Mouse (Mus musculus) kidney, adult 2 months (tissue): ENCODE data around the gene Atf6. TPM values are rescaled to one million over a fixed set of nuclear protein-coding genes. Genes with fewer than 3 reads are reported as not detected.

Experiments
- DNase-seq: peaks from one replicate; pipeline ENCODE4 v3.0.0; 2021
- H3K27ac ChIP-seq: fragments of 200-500 bp; 2 replicates; pipeline ENCODE4 v1.5.1; 2012; ENCODE audit warnings: low read depth, low read length, control low read depth, inconsistent platforms; ENCODE audit not compliant: insufficient read depth
- H3K27me3 ChIP-seq: fragments of 200-500 bp; replicated peaks from 2 replicates; pipeline ENCODE4 v1.6.1; 2012; ENCODE audit warnings: mild to moderate bottlenecking, moderate library complexity, low read length, inconsistent platforms; ENCODE audit not compliant: control insufficient read depth, insufficient read depth
- H3K36me3 ChIP-seq: fragments of 200-500 bp; 2 replicates; pipeline ENCODE4 v1.6.1; 2012; ENCODE audit warnings: mild to moderate bottlenecking, moderate library complexity, low read length, inconsistent platforms; ENCODE audit not compliant: control insufficient read depth, insufficient read depth
- H3K4me1 ChIP-seq: fragments of 200-500 bp; 2 replicates; pipeline ENCODE4 v1.6.1; 2011; ENCODE audit warnings: low read length; ENCODE audit not compliant: control insufficient read depth, insufficient read depth
- H3K4me3 ChIP-seq: fragments of 200-500 bp; 2 replicates; pipeline ENCODE4 v1.5.1; 2011; ENCODE audit warnings: mild to moderate bottlenecking, low read depth, low read length, control low read depth; ENCODE audit not compliant: insufficient read depth
- CTCF ChIP-seq: fragments of 200-500 bp; conservative IDR thresholded peaks from 2 replicates; pipeline ENCODE4 v1.5.1; 2011; ENCODE audit warnings: low read depth, mild to moderate bottlenecking, control low read depth, low read length, moderate library complexity, mixed read lengths; ENCODE audit not compliant: insufficient read depth, insufficient read length
- POLR2A ChIP-seq: fragments of 200-500 bp; IDR thresholded peaks from one replicate; pipeline ENCODE4 v1.6.1; 2011; ENCODE audit warnings: low read depth, low read length, control low read depth
- WGBS: fragments of 180-500 bp; shearing (Covaris S2); methylation state at CpG from one replicate; pipeline ENCODE4 v1.1.7; 2018; 5-methylcytosine and 5-hydroxymethylcytosine counted together
- polyA plus RNA-seq: library from polyadenylated mRNA; depleted of rRNA; stranded (reverse); fragments of >200 nt; gene quantifications from 2 replicates; pipeline ENCODE4 v1.2.3, GENCODE M21; 2012

Atf6 gene
- polyA plus RNA-seq, 1 experiment: 15.4 TPM

GRCm38 (mm10) chr1:170683863-170684262 is 183.7 kb downstream of the Atf6 start:
- no peak overlapping the region for H3K27ac ChIP-seq
- no peak for TF ChIP-seq CTCF
- TF ChIP-seq POLR2A: no peak
- WGBS: 77% methylated on average over 6 of the region's 6 CpGs

GRCm38 (mm10) chr1:170679624-170680023 is 187.9 kb downstream of the Atf6 start:
- Histone ChIP-seq H3K36me3 (no peaks in the 10 kb centered on the region), H3K4me3 (no peak overlapping the region), H3K4me1 (no peaks in the 10 kb centered on the region), H3K27me3 (no peaks in the 10 kb centered on the region), H3K27ac (no peak overlapping the region)
- TF ChIP-seq CTCF: no peak
- no peak for TF ChIP-seq POLR2A
- WGBS: 90% methylated on average over 2 of the region's 2 CpGs
- DNase-seq: no peak

More at GRCm38 (mm10) chr1:170683863-170684262, 183.7 kb downstream of the Atf6 start:
- no peak for DNase-seq
- Histone ChIP-seq H3K27me3 (no peaks in the 10 kb centered on the region), H3K36me3 (no peaks in the 10 kb centered on the region), H3K4me3 (no peak overlapping the region), H3K4me1 (no peaks in the 10 kb centered on the region)

GRCm38 (mm10) chr1:170678861-170679260 is 188.7 kb downstream of the Atf6 start:
- H3K4me1 ChIP-seq: no peaks in the 10 kb centered on the region
- H3K27me3 ChIP-seq: no peaks in the 10 kb centered on the region
- no peak for TF ChIP-seq CTCF
- TF ChIP-seq POLR2A: no peak
- no peak overlapping the region for H3K27ac ChIP-seq
- no peaks in the 10 kb centered on the region for H3K36me3 ChIP-seq
- H3K4me3 ChIP-seq: no peak overlapping the region
- DNase-seq: no peak
- 73% methylated on average over 4 of the region's 4 CpGs for WGBS

- no peaks in the 10 kb centered on the region for H3K4me1 ChIP-seq
- 95% methylated on average over 4 of the region's 4 CpGs for WGBS
- no peak for TF ChIP-seq POLR2A
- no peak for TF ChIP-seq CTCF
- no peaks in the 10 kb centered on the region for H3K36me3 ChIP-seq
- H3K27me3 ChIP-seq: no peaks in the 10 kb centered on the region
- no peak for DNase-seq
- H3K27ac ChIP-seq: no peak overlapping the region
- no peak overlapping the region for H3K4me3 ChIP-seq
These were observed 189.9 kb downstream of the Atf6 start for GRCm38 (mm10) chr1:170677681-170678080.

- no peak for DNase-seq
- H3K27ac ChIP-seq: no peak overlapping the region
- no peak for TF ChIP-seq CTCF
- no peak for TF ChIP-seq POLR2A
- no peaks in the 10 kb centered on the region for H3K4me1 ChIP-seq
- H3K4me3 ChIP-seq: no peak overlapping the region
- 83% methylated on average over 9 of the region's 9 CpGs for WGBS
- no peaks in the 10 kb centered on the region for H3K36me3 ChIP-seq
- H3K27me3 ChIP-seq: no peaks in the 10 kb centered on the region
These were observed 193.3 kb downstream of the Atf6 start for GRCm38 (mm10) chr1:170674184-170674775.

GRCm38 (mm10) chr1:170665200-170665599 is 202.4 kb downstream of the Atf6 start:
- H3K4me3 ChIP-seq: no peak overlapping the region
- H3K36me3 ChIP-seq: no peaks in the 10 kb centered on the region
- WGBS: 91% methylated on average over 7 of the region's 7 CpGs
- H3K27ac ChIP-seq: no peak overlapping the region
- no peak for DNase-seq
- TF ChIP-seq POLR2A (no peak), CTCF (no peak)
- no peaks in the 10 kb centered on the region for H3K4me1 ChIP-seq
- H3K27me3 ChIP-seq: no peaks in the 10 kb centered on the region

- Histone ChIP-seq H3K4me1 (no peaks in the 10 kb centered on the region), H3K36me3 (no peaks in the 10 kb centered on the region), H3K27me3 (no peaks in the 10 kb centered on the region), H3K4me3 (no peak overlapping the region), H3K27ac (no peak overlapping the region)
- WGBS: 84% methylated on average over 11 of the region's 11 CpGs
- no peak for TF ChIP-seq CTCF
- TF ChIP-seq POLR2A: no peak
- DNase-seq: no peak
These were observed 202.9 kb downstream of the Atf6 start for GRCm38 (mm10) chr1:170664620-170665185.

GRCm38 (mm10) chr1:170659260-170659659 is 208.3 kb downstream of the Atf6 start:
- DNase-seq: no peak
- H3K27me3 ChIP-seq: no peaks in the 10 kb centered on the region
- WGBS: 89% methylated on average over 13 of the region's 13 CpGs
- no peaks in the 10 kb centered on the region for H3K4me1 ChIP-seq
- no peaks in the 10 kb centered on the region for H3K36me3 ChIP-seq
- no peak overlapping the region for H3K27ac ChIP-seq
- H3K4me3 ChIP-seq: no peak overlapping the region
- TF ChIP-seq CTCF: no peak
- no peak for TF ChIP-seq POLR2A
